Mouse (Mus musculus): Measurements from ENCODE around the gene Lrrc47. TPM values are rescaled to one million over a fixed set of nuclear protein-coding genes. Genes with fewer than 3 reads are reported as not detected.

Gene Lrrc47
- total RNA-seq, 1 experiment from 2014 or later = 43.4 TPM

GRCm38 (mm10) chr4:154064827-154065773 lies 53.6 kb downstream of the Lrrc47 start:
- ATAC-seq (ENCODE audit: extremely low read depth, insufficient number of reproducible peaks, low FRiP score, poor library complexity, severe bottlenecking) = no peak

GRCm38 (mm10) chr4:154070896-154071295 lies 59.4 kb downstream of the Lrrc47 start:
- no peak for ATAC-seq (ENCODE audit: extremely low read depth, insufficient number of reproducible peaks, low FRiP score, poor library complexity, severe bottlenecking)

Other genes with a start within 250 kb of the Lrrc47 start
- 14.3 and 15.6 TPM in 2 replicates for gene A430005L14Rik, start 54.5 kb upstream of the Lrrc47 start, total RNA-seq (2017)
- 11.4 and 16.8 TPM in 2 replicates for gene Dffb, start 36.6 kb upstream of the Lrrc47 start, total RNA-seq (2017)
- gene Cep104, start 36.5 kb upstream of the Lrrc47 start, total RNA-seq (2017) = 12.2 and 12.5 TPM in 2 replicates
- 0.23 and 0.37 TPM in 2 replicates for gene Smim1, start 14.5 kb downstream of the Lrrc47 start, total RNA-seq (2017)
- not detected in 2 replicates for gene Ccdc27, start 30.9 kb downstream of the Lrrc47 start, total RNA-seq (2017)
- gene Trp73, start 128.5 kb downstream of the Lrrc47 start, total RNA-seq (2017) = not detected in 2 replicates
- gene Wrap73, start 130.6 kb downstream of the Lrrc47 start, total RNA-seq (2017) = 8.8 and 27.4 TPM in 2 replicates
- 161 and 163 TPM in 2 replicates for gene Tprgl, start 148.9 kb downstream of the Lrrc47 start, total RNA-seq (2017)
- gene Megf6, start 159.0 kb downstream of the Lrrc47 start, total RNA-seq (2017) = not detected in 2 replicates

Measured in neutrophil, adult 5-6 weeks (primary cell).